Mouse (Mus musculus) spleen, adult 12 weeks (tissue): ENCODE measurements at regions not wholly inside any gene's neighbourhood (a gene's known extent, or its start where the extent isn't known, plus 50 kb on each side); places are given as distances from the start of the nearest gene placed in this dataset.

Experiments
- DNase-seq: peaks from one replicate; pipeline ENCODE4 v3.0.0; 2022; ENCODE audit warnings: low spot score

- DNase-seq = no peak
These were observed 251.0 kb upstream of the Gm5148 start for GRCm38 (mm10) chr3:37975194-37975756.

- DNase-seq = no peak
These were observed 248.6 kb upstream of the Gm5148 start for GRCm38 (mm10) chr3:37972931-37973330.

GRCm38 (mm10) chr3:37971240-37971639 lies 246.9 kb upstream of the Gm5148 start:
- DNase-seq = no peak

- DNase-seq = no peak
These were observed 244.4 kb upstream of the Gm5148 start for GRCm38 (mm10) chr3:37968654-37969053.

GRCm38 (mm10) chr3:37965221-37965620 lies 240.9 kb upstream of the Gm5148 start:
- DNase-seq = no peak

GRCm38 (mm10) chr3:37964083-37964482 lies 239.8 kb upstream of the Gm5148 start:
- no peak for DNase-seq

GRCm38 (mm10) chr3:37962811-37963210 lies 238.5 kb upstream of the Gm5148 start:
- DNase-seq = no peak

- DNase-seq = no peak
These were observed 237.9 kb upstream of the Gm5148 start for GRCm38 (mm10) chr3:37962043-37962810.

- no peak for DNase-seq
These were observed 234.2 kb upstream of the Gm5148 start for GRCm38 (mm10) chr3:37958361-37958978.

- DNase-seq = no peak
These were observed 232.3 kb upstream of the Gm5148 start for GRCm38 (mm10) chr3:37956543-37956942.

GRCm38 (mm10) chr3:37952891-37953290 lies 228.6 kb upstream of the Gm5148 start:
- DNase-seq = no peak

GRCm38 (mm10) chr3:37952251-37952650 lies 228.0 kb upstream of the Gm5148 start:
- DNase-seq = no peak

- DNase-seq = no peak
These were observed 219.4 kb upstream of the Gm5148 start for GRCm38 (mm10) chr3:37943661-37944060.

GRCm38 (mm10) chr3:37940016-37940415 lies 215.7 kb upstream of the Gm5148 start:
- no peak for DNase-seq

GRCm38 (mm10) chr3:37938870-37939269 lies 214.6 kb upstream of the Gm5148 start:
- no peak for DNase-seq

GRCm38 (mm10) chr3:37938284-37938596 lies 213.9 kb upstream of the Gm5148 start:
- no peak for DNase-seq

GRCm38 (mm10) chr3:37937381-37938283 lies 213.3 kb upstream of the Gm5148 start:
- no peak for DNase-seq

GRCm38 (mm10) chr3:37936251-37936931 lies 212.1 kb upstream of the Gm5148 start:
- no peak for DNase-seq

GRCm38 (mm10) chr3:37934905-37935708 lies 210.8 kb upstream of the Gm5148 start:
- no peak for DNase-seq

GRCm38 (mm10) chr3:37934236-37934635 lies 209.9 kb upstream of the Gm5148 start:
- DNase-seq = no peak

GRCm38 (mm10) chr3:37928731-37929130 lies 204.4 kb upstream of the Gm5148 start:
- no peak for DNase-seq
